Mouse (Mus musculus) MEL (cell line): Measurements from ENCODE around the gene Reps1. TPM values are rescaled to one million over a fixed set of nuclear protein-coding genes. Genes with fewer than 3 reads are reported as not detected.
"Not testable (repeated sequence)": the region's sequence is repeated elsewhere in the genome, so short reads cannot be mapped to it uniquely, and the experiment has no call there.

Experiments used
- DNase-seq: peaks from one replicate; pipeline ENCODE4 v3.0.0; 2011; ENCODE audit warnings: low read depth, low spot score
- H3K27ac ChIP-seq: 2 replicates; pipeline ENCODE4 v1.5.1; 2012; ENCODE audit warnings: low read depth, mild to moderate bottlenecking, control low read depth, low read length, moderate library complexity; ENCODE audit not compliant: control insufficient read depth
- H3K27me3 ChIP-seq, 2 experiments: fragments of 150-350 bp in 1 of 2; sonication (generic) in 1 of 2; 2 replicates each; pipeline ENCODE4 v1.6.1; 2012; ENCODE audit warnings: low read length in 2 of 2, mild to moderate bottlenecking in 2 of 2, improper control_type of control experiment in 1 of 2, moderate library complexity in 1 of 2; ENCODE audit not compliant: insufficient read depth in 2 of 2, control insufficient read depth in 1 of 2
- H3K36me3 ChIP-seq, 2 experiments: 2 replicates each; pipeline ENCODE4 v1.6.1; 2012 to 2014; ENCODE audit warnings: low read length in 2 of 2, improper control_type of control experiment in 1 of 2, inconsistent platforms in 1 of 2, mild to moderate bottlenecking in 1 of 2; ENCODE audit not compliant: insufficient read depth in 2 of 2, control insufficient read depth in 1 of 2
- H3K4me1 ChIP-seq, 2 experiments: fragments of 150-350 bp in 1 of 2; sonication (generic) in 1 of 2; 2 replicates each; pipeline ENCODE4 v1.6.1; 2012; ENCODE audit warnings: low read length in 2 of 2, improper control_type of control experiment in 1 of 2, mild to moderate bottlenecking in 1 of 2; ENCODE audit not compliant: insufficient read depth in 2 of 2, control insufficient read depth in 1 of 2
- H3K4me3 ChIP-seq, 2 experiments: fragments of 150-350 bp in 1 of 2; sonication (generic) in 1 of 2; 2 replicates each; pipeline ENCODE4 v1.5.1; 2012; ENCODE audit warnings: low read depth in 2 of 2, low read length in 2 of 2, mild to moderate bottlenecking in 2 of 2, moderate library complexity in 2 of 2, control low read depth in 1 of 2, improper control_type of control experiment in 1 of 2; ENCODE audit not compliant: control insufficient read depth in 1 of 2, insufficient read depth in 1 of 2
- H3K79me2 ChIP-seq: 2 replicates; pipeline ENCODE4 v1.6.1; 2012; ENCODE audit warnings: mild to moderate bottlenecking, low read length, moderate library complexity; ENCODE audit not compliant: control insufficient read depth, poor library complexity, insufficient read depth
- H3K9ac ChIP-seq: 2 replicates; pipeline ENCODE4 v1.6.1; 2012; ENCODE audit warnings: low read depth, mild to moderate bottlenecking, control low read depth, low read length, moderate library complexity; ENCODE audit not compliant: control insufficient read depth, poor library complexity, severe bottlenecking
- H3K9me3 ChIP-seq: fragments of 150-350 bp; sonication (generic); replicated peaks from 2 replicates; pipeline ENCODE4 v1.6.1; 2012; ENCODE audit warnings: mild to moderate bottlenecking, low read length, improper control_type of control experiment, moderate library complexity; ENCODE audit not compliant: insufficient read depth
- CHD2 ChIP-seq: IDR thresholded peaks from 2 replicates; pipeline ENCODE4 v1.6.1; 2011; ENCODE audit warnings: low read length, improper control_type of control experiment
- E2F4 ChIP-seq: IDR thresholded peaks from 2 replicates; pipeline ENCODE4 v1.6.1; 2011; ENCODE audit warnings: low read depth, low read length, improper control_type of control experiment, borderline replicate concordance
- ETS1 ChIP-seq: IDR thresholded peaks from 2 replicates; pipeline ENCODE4 v1.6.1; 2012; ENCODE audit warnings: low read depth, mild to moderate bottlenecking, inconsistent platforms, low read length, improper control_type of control experiment, moderate library complexity
- GATA1 ChIP-seq: IDR thresholded peaks from 2 replicates; pipeline ENCODE4 v1.6.1; 2011; ENCODE audit warnings: low read depth, low read length, improper control_type of control experiment
- KAT2A ChIP-seq: conservative IDR thresholded peaks from 2 replicates; pipeline ENCODE4 v1.6.1; 2012; ENCODE audit warnings: low read depth, low read length, improper control_type of control experiment, inconsistent platforms
- MAZ ChIP-seq: IDR thresholded peaks from 2 replicates; pipeline ENCODE4 v1.6.1; 2012; ENCODE audit warnings: low read depth, mild to moderate bottlenecking, inconsistent platforms, low read length, improper control_type of control experiment
- MXI1 ChIP-seq: IDR thresholded peaks from 2 replicates; pipeline ENCODE4 v1.6.1; 2011; ENCODE audit warnings: mild to moderate bottlenecking, low read depth, low read length, improper control_type of control experiment
- NRF1 ChIP-seq: IDR thresholded peaks from 2 replicates; pipeline ENCODE4 v1.6.1; 2014; ENCODE audit warnings: low read depth, mild to moderate bottlenecking, inconsistent platforms, low read length, improper control_type of control experiment, moderate library complexity; ENCODE audit not compliant: poor library complexity, insufficient read depth, severe bottlenecking
- POLR2AphosphoS5 ChIP-seq: IDR thresholded peaks from 2 replicates; pipeline ENCODE4 v1.6.1; 2012; ENCODE audit warnings: low read depth, borderline replicate concordance, mild to moderate bottlenecking, inconsistent platforms, low read length, moderate library complexity, mixed read lengths
- RCOR1 ChIP-seq: IDR thresholded peaks from 2 replicates; pipeline ENCODE4 v1.6.1; 2012; ENCODE audit warnings: low read depth, mild to moderate bottlenecking, inconsistent platforms, low read length, improper control_type of control experiment
- SIN3A ChIP-seq: IDR thresholded peaks from 2 replicates; pipeline ENCODE4 v1.6.1; 2012; ENCODE audit warnings: low read length, improper control_type of control experiment, inconsistent platforms
- TCF12 ChIP-seq: IDR thresholded peaks from 2 replicates; pipeline ENCODE4 v1.6.1; 2014; ENCODE audit warnings: low read depth, mild to moderate bottlenecking, inconsistent platforms, low read length, improper control_type of control experiment, moderate library complexity
- USF2 ChIP-seq, 2 experiments: IDR thresholded peaks; 2 replicates each; pipeline ENCODE4 v1.6.1; 2011 to 2012; ENCODE audit warnings: improper control_type of control experiment in 2 of 2, low read length in 2 of 2, borderline replicate concordance in 1 of 2, inconsistent platforms in 1 of 2, low read depth in 1 of 2, mild to moderate bottlenecking in 1 of 2; ENCODE audit not compliant: insufficient read depth in 1 of 2
- polyA plus RNA-seq, 2 experiments: library from polyadenylated mRNA; stranded (reverse) in 1 of 2; unstranded in 1 of 2; fragments of >175 nt in 1 of 2; fragments of >200 nt in 1 of 2; gene quantifications; 2 replicates each; pipeline versions ENCODE4 v1.2.1 to v1.2.4; 2012; ENCODE audit warnings: low replicate concordance in 2 of 2, low read depth in 1 of 2; ENCODE audit not compliant: insufficient read length in 2 of 2, insufficient read depth in 1 of 2, missing spikeins in 1 of 2
- total RNA-seq: library from RNA; depleted of rRNA; stranded (reverse); fragments of 300-350 nt; gene quantifications from 2 replicates; pipeline ENCODE4 v1.2.3, GENCODE M21; 2012

Gene Reps1
- total and polyA plus RNA-seq, 3 experiments: 40.0 to 80.3 TPM; not detected in 1

GRCm38 (mm10) chr10:18118336-18118735 lies 62.7 kb downstream of the Reps1 start:
- no peaks in the 10 kb centered on the region for H3K9me3 ChIP-seq
- no peak for DNase-seq
- H3K4me1 ChIP-seq: no peaks in the 10 kb centered on the region
- no peak overlapping the region for H3K27ac ChIP-seq
- no peaks in the 10 kb centered on the region for H3K27me3 ChIP-seq
- peaks cover 0 to 16% of the 10 kb centered on the region in 2 experiments; a peak in 2 of 4 replicates for H3K36me3 ChIP-seq
- no peak overlapping the region for H3K9ac ChIP-seq
- TF ChIP-seq RCOR1 (no peak), USF2 (IDR thresholded peaks at IDR 0.05; ENCODE audit: borderline replicate concordance in 1 of 2, insufficient read depth in 1 of 2, low read depth in 1 of 2, low read length in 2 of 2) (no peak)
- no peak overlapping the region for H3K4me3 ChIP-seq
- no peaks in the 10 kb centered on the region for H3K79me2 ChIP-seq

DNA sequence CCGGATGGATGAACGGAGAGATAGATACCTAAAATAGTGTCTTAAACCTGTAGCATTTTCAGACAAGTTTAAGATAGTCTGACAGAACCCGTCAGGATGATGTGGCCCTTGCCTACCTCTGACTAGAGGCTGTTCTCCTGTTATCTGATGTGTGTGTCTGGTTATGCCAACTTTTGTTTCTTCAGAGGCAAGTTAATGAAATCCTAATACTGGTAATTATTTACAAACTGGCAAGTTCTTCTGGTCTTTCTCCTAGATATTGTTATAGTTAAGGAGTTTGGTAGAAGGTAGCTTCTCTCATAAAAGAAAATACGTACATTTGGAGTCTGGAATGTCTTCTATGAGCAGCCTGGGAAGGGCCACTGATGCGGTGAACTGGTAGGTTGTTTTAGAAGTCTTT lies 74.6 kb downstream of the Reps1 start:
- DNase-seq: no peak
- H3K27ac ChIP-seq: no peak overlapping the region
- no peaks in the 10 kb centered on the region for H3K36me3 ChIP-seq
- no peak overlapping the region for H3K4me3 ChIP-seq
- TF ChIP-seq E2F4: no peak
- TF ChIP-seq NRF1: no peak
- TF ChIP-seq MXI1: no peak
- TF ChIP-seq ETS1: no peak
- TF ChIP-seq KAT2A: no peak
- TF ChIP-seq, all 39 proteins: peak for 0
- no peaks in the 10 kb centered on the region for H3K27me3 ChIP-seq
- no peaks in the 10 kb centered on the region for H3K9me3 ChIP-seq
- H3K79me2 ChIP-seq: no peaks in the 10 kb centered on the region
- no peaks in the 10 kb centered on the region for H3K4me1 ChIP-seq
- no peak overlapping the region for H3K9ac ChIP-seq

- H3K36me3 ChIP-seq: no peaks in the 10 kb centered on the region
- H3K9ac ChIP-seq: no peak overlapping the region
- no peak for DNase-seq
- H3K79me2 ChIP-seq: no peaks in the 10 kb centered on the region
- no peaks in the 10 kb centered on the region for H3K27me3 ChIP-seq
- H3K4me3 ChIP-seq: no peak overlapping the region
- no peak overlapping the region for H3K27ac ChIP-seq
- H3K4me1 ChIP-seq: no peaks in the 10 kb centered on the region
- no peaks in the 10 kb centered on the region for H3K9me3 ChIP-seq
- no peak for TF ChIP-seq TCF12
- TF ChIP-seq MAZ: no peak
- no peak for TF ChIP-seq E2F4
- no peak for TF ChIP-seq POLR2AphosphoS5
- TF ChIP-seq GATA1: no peak
- no peak for TF ChIP-seq SIN3A
- no peak for TF ChIP-seq CHD2
Measured at GRCm38 (mm10) chr10:18131666-18132650, 76.3 kb downstream of the Reps1 start.

- not testable (repeated sequence) for H3K79me2 ChIP-seq, H3K4me3 ChIP-seq, H3K9ac ChIP-seq, H3K27ac ChIP-seq, H3K36me3 ChIP-seq, H3K4me1 ChIP-seq, DNase-seq, H3K27me3 ChIP-seq, H3K9me3 ChIP-seq
Measured at GRCm38 (mm10) chr10:18138853-18139503, 83.3 kb downstream of the Reps1 start.
